Mouse (Mus musculus) liver, adult 2 months (tissue): ENCODE data around the gene Cbx8.

Experiments
- CTCF ChIP-seq: fragments of 200-500 bp; IDR thresholded peaks from 2 replicates; pipeline ENCODE4 v1.5.1; 2011; ENCODE audit warnings: low read depth, low read length, control low read depth
- POLR2A ChIP-seq: fragments of 200-500 bp; IDR thresholded peaks from 2 replicates; pipeline ENCODE4 v1.6.1; 2011; ENCODE audit warnings: low read length, control low read depth; ENCODE audit not compliant: insufficient read depth; ENCODE audit errors: extremely low read depth

GRCm38 (mm10) chr11:119000877-119001276, 39.9 kb downstream of the Cbx8 start:
- TF ChIP-seq CTCF (no peak), POLR2A (no peak)
